8 mouse cellular contexts compared by ENCODE assay signal in genomic region chr9:50462494-50463204, GRCm38 (mm10). TPM values are rescaled to one million over a fixed set of nuclear protein-coding genes. Genes with fewer than 3 reads are reported as not detected.
DNase-seq lines count a peak whose midpoint lies in the region; ATAC-seq lines count a peak whose summit lies in the region.

No protein-coding gene starts in this region.

- H3K9me3 ChIP-seq in embryonic facial prominence, embryonic 11.5 days (replicated peaks; ENCODE audit: control insufficient read depth, low read length) = no peaks in the 10 kb centered on the region
- no peaks in the 10 kb centered on the region for H3K9me3 ChIP-seq in heart, embryonic 11.5 days (replicated peaks; ENCODE audit: control insufficient read depth, low read length)
- no peaks in the 10 kb centered on the region for H3K9me3 ChIP-seq in liver, embryonic 11.5 days (ENCODE audit: control insufficient read depth, low read length)

- no peak for ATAC-seq in embryonic facial prominence, embryonic 11.5 days (replicated peaks; ENCODE audit: insufficient number of reproducible peaks, low FRiP score, low TSS enrichment, low read depth)
- no peak for ATAC-seq in heart, embryonic 11.5 days (replicated peaks; ENCODE audit: insufficient number of reproducible peaks, low FRiP score, low TSS enrichment)
- ATAC-seq in liver, embryonic 11.5 days (replicated peaks; ENCODE audit: low FRiP score) = 0 out of 2 replicates have a peak, but pooled peaks have one; percentile 45
- peak; percentile 89 for ATAC-seq in monocyte, adult 5-6 weeks (replicated peaks; ENCODE audit: insufficient number of reproducible peaks, low FRiP score, low TSS enrichment, poor library complexity, severe bottlenecking)

- H3K27me3 ChIP-seq in embryonic facial prominence, embryonic 11.5 days (ENCODE audit: control insufficient read depth, insufficient read depth, low read length) = no peaks in the 10 kb centered on the region
- H3K27me3 ChIP-seq in heart, embryonic 11.5 days (ENCODE audit: control insufficient read depth, insufficient read depth, low read length) = no peaks in the 10 kb centered on the region
- H3K27me3 ChIP-seq in liver, embryonic 11.5 days (replicated peaks; ENCODE audit: control insufficient read depth, insufficient read depth, low read length) = no peaks in the 10 kb centered on the region
- H3K27me3 ChIP-seq in splenic B cell, adult 2 months (ENCODE audit: control insufficient read depth, insufficient read depth, low read length, poor library complexity, severe bottlenecking) = no peaks in the 10 kb centered on the region

- H3K4me1 ChIP-seq in embryonic facial prominence, embryonic 11.5 days (ENCODE audit: control insufficient read depth, insufficient read depth, low read length) = no peaks in the 10 kb centered on the region
- no peaks in the 10 kb centered on the region for H3K4me1 ChIP-seq in heart, embryonic 11.5 days (ENCODE audit: control insufficient read depth, insufficient read depth, low read length)
- H3K4me1 ChIP-seq in liver, embryonic 11.5 days (replicated peaks; ENCODE audit: control insufficient read depth, insufficient read depth, low read length) = peaks cover 4% of the 10 kb centered on the region

- peak; percentile 82 for DNase-seq in CD4-positive helper T cell, adult 2 months (ENCODE audit: low read depth, low spot score)
- peak; percentile 91 for DNase-seq in adrenal gland, postnatal 14 days
- peak; percentile 80 for DNase-seq in embryonic facial prominence, embryonic 11.5 days (ENCODE audit: low spot score)
- peak; percentile 85 for DNase-seq in kidney, adult 9 months
- peak; percentile 63 for DNase-seq in liver, embryonic 11.5 days (ENCODE audit: low spot score)
- DNase-seq in splenic B cell, adult 2 months (ENCODE audit: low read depth, low spot score) = peak; percentile 79

- no peak overlapping the region for H3K27ac ChIP-seq in embryonic facial prominence, embryonic 11.5 days (replicated peaks; ENCODE audit: low read depth, low read length)
- no peak overlapping the region for H3K27ac ChIP-seq in heart, embryonic 11.5 days (ENCODE audit: low read depth, low read length)
- no peak overlapping the region for H3K27ac ChIP-seq in liver, embryonic 11.5 days (ENCODE audit: low read depth, low read length)

- no peak overlapping the region; the same call in 1 of the 2 replicates for H3K9ac ChIP-seq in embryonic facial prominence, embryonic 11.5 days (replicated peaks; ENCODE audit: low read length)
- peak overlapping the region; percentile 50; the same call in 1 of the 2 replicates for H3K9ac ChIP-seq in heart, embryonic 11.5 days (ENCODE audit: low read depth, low read length)
- H3K9ac ChIP-seq in liver, embryonic 11.5 days (ENCODE audit: low read depth, low read length) = peak overlapping the region; percentile 59

- 35% methylated on average over 19 of the region's 19 CpGs for WGBS in embryonic facial prominence, embryonic 11.5 days
- 44% methylated on average over 19 of the region's 19 CpGs for whole genome bisulfite sequencing in heart, embryonic 11.5 days (ENCODE audit: insufficient replicate concordance)
- WGBS in liver, embryonic 11.5 days = 34% methylated on average over 19 of the region's 19 CpGs

- H3K4me2 ChIP-seq in embryonic facial prominence, embryonic 11.5 days (ENCODE audit: low read depth, low read length) = peak overlapping the region; percentile 29
- peak overlapping the region; percentile 50 for H3K4me2 ChIP-seq in heart, embryonic 11.5 days
- peak overlapping the region; percentile 61 for H3K4me2 ChIP-seq in liver, embryonic 11.5 days

- H3K4me3 ChIP-seq in embryonic facial prominence, embryonic 11.5 days (ENCODE audit: low read depth, low read length) = no peak overlapping the region
- H3K4me3 ChIP-seq in heart, embryonic 11.5 days (ENCODE audit: low read depth, low read length) = peak overlapping the region; percentile 6; the same call in 1 of the 2 replicates
- peak overlapping the region; percentile 26; the same call in 1 of the 2 replicates for H3K4me3 ChIP-seq in liver, embryonic 11.5 days (ENCODE audit: low read depth, low read length)

- H3K36me3 ChIP-seq in embryonic facial prominence, embryonic 11.5 days (replicated peaks; ENCODE audit: control insufficient read depth, insufficient read depth, low read depth, low read length) = no peaks in the 10 kb centered on the region
- no peaks in the 10 kb centered on the region for H3K36me3 ChIP-seq in heart, embryonic 11.5 days (ENCODE audit: control insufficient read depth, insufficient read depth, low read length)
- no peaks in the 10 kb centered on the region for H3K36me3 ChIP-seq in liver, embryonic 11.5 days (ENCODE audit: control insufficient read depth, insufficient read depth, low read length)
- H3K36me3 ChIP-seq in splenic B cell, adult 2 months (ENCODE audit: control insufficient read depth, insufficient read depth, low read length, poor library complexity, severe bottlenecking) = no peaks in the 10 kb centered on the region

RNA-seq across cellular contexts. Expression of gene Plet1, which starts 31.7 kb away (rescaled TPM):
- total RNA-seq in adrenal gland, postnatal 14 days (2021) = 0.33 and 0.41 TPM in 2 replicates
- polyA plus RNA-seq in embryonic facial prominence, embryonic 11.5 days (2014; fragmentation: Nextera tagmentation; extraction: Ambion mirVana) = 0.32 and 0.49 TPM in 2 replicates
- 0.23 and 1.0 TPM in 2 replicates for polyA plus RNA-seq in heart, embryonic 11.5 days (2014; fragmentation: Nextera tagmentation; extraction: Ambion mirVana)
- 0.53 and 0.55 TPM in 2 replicates for polyA plus RNA-seq in liver, embryonic 11.5 days (2014; fragmentation: Nextera tagmentation; extraction: Ambion mirVana)
- not detected in 3 replicates for total RNA-seq in monocyte, adult 5-6 weeks (2017)

Comparison
In these comparisons a context has a peak if more than half of its experiments do, and no peak if none do; other contexts are left out.
1. ATAC-seq: peak in liver, embryonic 11.5 days (single experiment) and monocyte, adult 5-6 weeks (single experiment); none in embryonic facial prominence, embryonic 11.5 days (single experiment) and heart, embryonic 11.5 days (single experiment).
2. Peak in every context shown above with its lines, with median percentiles within 50 percentile points of each other: DNase-seq and H3K4me2 ChIP-seq.